Mouse (Mus musculus): Measurements from ENCODE around the gene Gm49416. TPM values are rescaled to one million over a fixed set of nuclear protein-coding genes. Genes with fewer than 3 reads are reported as not detected.

Gm49416 gene
- polyA plus RNA-seq (2014; fragmentation: Nextera tagmentation; extraction: Ambion mirVana): not detected in 2 replicates

DNA sequence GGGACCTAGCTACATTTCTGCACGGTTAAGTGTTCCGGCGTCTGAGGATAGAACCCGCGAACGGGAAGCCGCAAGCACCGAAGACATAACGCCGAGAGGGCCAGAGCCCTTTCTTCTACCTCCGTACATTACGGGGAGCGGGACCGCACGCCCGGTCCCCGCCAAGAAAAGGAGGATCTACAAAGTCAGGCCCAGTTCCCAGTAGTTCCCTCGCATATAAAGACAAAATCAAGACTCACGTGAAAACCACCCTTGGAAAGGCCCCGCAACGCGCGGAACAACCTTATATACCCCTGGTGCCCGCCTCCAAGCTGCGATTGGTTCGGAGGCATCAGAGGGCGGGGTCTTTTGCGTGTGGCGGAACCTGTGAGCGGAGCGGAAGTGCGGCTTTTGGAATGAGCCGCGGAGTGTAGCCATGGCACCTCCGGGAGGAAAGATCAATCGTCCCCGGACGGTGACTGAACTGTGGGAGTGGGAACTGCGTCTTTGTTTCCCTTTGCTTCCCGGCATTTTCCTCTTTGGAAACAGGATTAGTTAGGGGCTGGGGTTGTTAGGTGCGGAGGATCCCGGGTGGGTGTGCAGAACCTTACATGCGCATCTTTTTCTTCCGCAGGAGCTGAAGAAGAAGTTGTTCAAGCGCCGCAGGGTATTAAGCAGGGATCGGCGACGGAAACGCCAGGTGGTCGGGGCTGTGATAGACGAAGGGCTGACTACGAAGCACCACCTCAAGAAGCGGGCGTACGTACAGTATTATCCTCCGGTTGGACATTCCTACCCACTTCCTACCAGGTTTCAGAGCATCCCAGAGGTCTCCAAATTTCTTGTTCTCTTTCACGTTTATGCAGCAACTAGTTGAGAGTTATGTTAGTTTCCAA lies at the start of gene Gm49416, which contains the start of gene 1810009A15Rik:
Gm49416 (plus strand) TSS at position 416 of the 875 bp plus-strand sequence.
1810009A15Rik (plus strand) TSS at position 343 of the 875 bp plus-strand sequence.
- H3K9ac ChIP-seq (ENCODE audit: low read depth, low read length): peak within 1 kb of the TSS; percentile 86
- peaks cover 13% of the 10 kb centered on the region; the same call in 1 of the 2 replicates for H3K36me3 ChIP-seq (ENCODE audit: control insufficient read depth, insufficient read depth, low read length)
- H3K4me1 ChIP-seq (ENCODE audit: control insufficient read depth, insufficient read depth, low read length): peaks cover 10% of the 10 kb centered on the region; the same call in 1 of the 2 replicates
- H3K9me3 ChIP-seq (ENCODE audit: control insufficient read depth, low read length): no peaks in the 10 kb centered on the region
- peak within 1 kb of the TSS; percentile 66 for H3K4me2 ChIP-seq (replicated peaks; ENCODE audit: low read depth, low read length)
- peak within 1 kb of the TSS; percentile 56 for H3K4me3 ChIP-seq (ENCODE audit: low read length)
- no peaks in the 10 kb centered on the region for H3K27me3 ChIP-seq (ENCODE audit: control insufficient read depth, insufficient read depth, low read length)
- WGBS: 1% methylated on average over 58 of the region's 58 CpGs
- ATAC-seq (ENCODE audit: low FRiP score, low TSS enrichment): peak; percentile 92
- H3K27ac ChIP-seq (ENCODE audit: low read depth, low read length): peak within 1 kb of the TSS; percentile 87

DNA sequence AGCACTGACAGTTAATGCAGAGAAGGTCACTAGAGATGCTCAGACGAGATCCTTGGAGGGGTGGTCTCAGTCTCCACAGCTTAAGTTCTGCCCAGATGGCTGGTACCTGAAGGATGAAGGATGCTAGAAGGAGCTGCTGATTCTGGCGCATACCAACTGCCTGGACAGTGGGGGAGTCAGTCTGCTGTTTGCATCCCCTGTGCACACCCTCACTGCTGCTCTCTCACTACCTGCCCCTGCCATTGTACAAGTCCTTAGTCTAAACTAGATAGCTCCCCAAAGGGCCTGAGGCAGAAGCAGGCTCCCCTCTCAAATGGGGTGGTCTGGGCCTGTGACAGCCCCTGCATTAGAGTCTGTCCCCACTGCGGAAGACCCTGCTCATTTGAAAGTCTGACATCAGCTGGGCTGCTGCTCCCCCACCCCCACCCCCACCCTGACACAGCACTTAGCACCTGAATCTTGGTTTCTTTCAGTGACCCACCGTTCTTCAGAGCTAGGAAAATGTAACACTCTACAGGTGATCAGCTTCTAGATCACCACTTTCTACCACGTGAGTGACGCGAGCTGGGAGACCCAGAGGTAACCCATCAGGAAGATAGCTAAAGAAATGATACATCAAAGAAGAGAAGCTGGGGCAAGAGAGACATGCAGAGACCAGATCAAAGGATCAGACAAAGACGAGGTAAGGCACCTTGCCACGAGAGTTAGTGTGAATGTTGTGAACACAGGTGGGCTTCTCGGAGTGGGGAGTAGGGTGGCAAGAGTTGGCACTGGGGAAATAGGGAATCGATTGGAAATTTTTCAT lies 49.4 kb upstream of the Gm49416 start, which contains the start of gene Gng3:
Gng3 (minus strand) TSS at position 92 of the 805 bp plus-strand sequence.
- H3K9me3 ChIP-seq (ENCODE audit: control insufficient read depth, low read length): no peaks in the 10 kb centered on the region

DNA sequence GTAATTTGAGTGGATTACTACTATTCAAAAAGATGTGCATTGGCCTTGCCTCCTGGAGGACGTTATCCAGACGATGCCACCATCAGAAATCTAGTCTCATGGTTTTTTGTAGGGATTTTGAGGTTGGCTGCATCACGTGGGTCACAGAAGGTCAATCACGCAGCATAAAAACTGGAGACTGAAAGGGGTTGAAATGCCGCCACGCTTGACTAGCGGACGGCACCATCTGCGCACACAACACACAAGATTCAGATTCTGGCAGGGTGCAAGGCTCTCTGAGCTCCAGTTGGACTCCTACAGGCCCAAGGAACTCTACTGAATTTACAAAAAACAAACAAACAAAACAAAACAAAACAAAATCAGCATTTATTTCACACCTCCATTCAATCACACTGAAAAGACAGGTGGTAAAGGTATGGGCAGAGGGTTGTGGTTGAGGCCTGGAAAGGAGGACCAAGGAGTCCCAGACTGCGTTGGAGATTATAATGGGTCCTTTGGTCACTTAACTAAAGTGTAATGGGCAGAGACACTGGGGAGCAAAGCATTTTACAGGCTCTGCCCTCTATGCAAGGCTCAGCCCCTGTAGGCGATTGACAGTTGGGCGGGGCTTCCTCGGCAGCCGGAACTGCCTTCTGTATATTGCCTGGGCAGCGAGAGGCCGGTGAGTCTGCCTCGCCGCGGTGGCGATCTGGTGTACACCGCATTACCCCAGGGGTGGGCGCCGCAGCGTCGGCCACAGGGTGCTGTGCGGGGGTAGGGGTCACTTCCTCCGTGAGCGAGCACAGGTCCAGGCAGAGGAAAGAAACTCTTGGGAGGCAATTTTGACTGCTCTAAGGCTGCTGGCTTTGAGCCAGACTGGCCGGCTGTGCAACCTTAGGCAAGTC lies 48.6 kb upstream of the Gm49416 start:
- Histone ChIP-seq H3K4me2 (replicated peaks; ENCODE audit: low read depth, low read length) (peak overlapping the region; percentile 62), H3K4me3 (ENCODE audit: low read length) (peak overlapping the region; percentile 54), H3K27me3 (ENCODE audit: control insufficient read depth, insufficient read depth, low read length) (no peaks in the 10 kb centered on the region), H3K36me3 (ENCODE audit: control insufficient read depth, insufficient read depth, low read length) (peaks cover 21% of the 10 kb centered on the region; the same call in 1 of the 2 replicates), H3K27ac (ENCODE audit: low read depth, low read length) (no peak overlapping the region), H3K9ac (ENCODE audit: low read depth, low read length) (peak overlapping the region; percentile 63), H3K4me1 (ENCODE audit: control insufficient read depth, insufficient read depth, low read length) (peaks cover 25% of the 10 kb centered on the region; the same call in 1 of the 2 replicates), H3K9me3 (ENCODE audit: control insufficient read depth, low read length) (no peaks in the 10 kb centered on the region)
- peak; percentile 50 for ATAC-seq (ENCODE audit: low FRiP score, low TSS enrichment)
- WGBS: 20% methylated on average over 29 of the region's 29 CpGs

More for the DNA sequence above, 49.4 kb upstream of the Gm49416 start, which contains the start of gene Gng3:
- peak within 1 kb of the TSS; percentile 77 for H3K4me2 ChIP-seq (replicated peaks; ENCODE audit: low read depth, low read length)
- 51% methylated on average over 11 of the region's 11 CpGs for WGBS
- H3K9ac ChIP-seq (ENCODE audit: low read depth, low read length): peak within 1 kb of the TSS; percentile 78
- peak; percentile 14; the same call in 1 of the 2 replicates for ATAC-seq (ENCODE audit: low FRiP score, low TSS enrichment)
- H3K27ac ChIP-seq (ENCODE audit: low read depth, low read length): peak within 1 kb of the TSS; percentile 98
- H3K4me3 ChIP-seq (ENCODE audit: low read length): peak within 1 kb of the TSS; percentile 54
- no peaks in the 10 kb centered on the region for H3K27me3 ChIP-seq (ENCODE audit: control insufficient read depth, insufficient read depth, low read length)
- peaks cover 25% of the 10 kb centered on the region; the same call in 1 of the 2 replicates for H3K4me1 ChIP-seq (ENCODE audit: control insufficient read depth, insufficient read depth, low read length)
- H3K36me3 ChIP-seq (ENCODE audit: control insufficient read depth, insufficient read depth, low read length): peaks cover 30% of the 10 kb centered on the region

DNA sequence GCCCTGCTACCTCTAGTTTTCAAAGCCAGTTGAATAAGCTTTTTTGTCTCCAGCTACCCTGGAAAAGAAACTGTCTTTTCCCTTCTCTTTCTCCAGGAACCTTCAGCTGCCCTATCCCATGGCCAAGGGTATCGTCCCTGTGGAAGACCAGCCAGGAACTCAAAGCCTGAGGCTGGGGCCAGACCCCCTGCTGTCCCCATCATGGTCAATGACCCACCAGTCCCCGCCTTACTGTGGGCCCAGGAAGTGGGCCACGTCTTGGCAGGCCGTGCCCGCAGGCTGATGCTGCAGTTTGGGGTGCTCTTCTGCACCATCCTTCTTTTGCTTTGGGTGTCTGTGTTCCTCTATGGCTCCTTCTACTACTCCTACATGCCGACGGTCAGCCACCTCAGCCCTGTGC lies 47.7 kb upstream of the Gm49416 start:
- no peaks in the 10 kb centered on the region for H3K9me3 ChIP-seq (ENCODE audit: control insufficient read depth, low read length)
- H3K27ac ChIP-seq (ENCODE audit: low read depth, low read length): no peak overlapping the region
- no peak for ATAC-seq (ENCODE audit: low FRiP score, low TSS enrichment)
- H3K36me3 ChIP-seq (ENCODE audit: control insufficient read depth, insufficient read depth, low read length): peaks cover 17% of the 10 kb centered on the region
- H3K27me3 ChIP-seq (ENCODE audit: control insufficient read depth, insufficient read depth, low read length): no peaks in the 10 kb centered on the region
- peaks cover 25% of the 10 kb centered on the region; the same call in 1 of the 2 replicates for H3K4me1 ChIP-seq (ENCODE audit: control insufficient read depth, insufficient read depth, low read length)
- H3K4me2 ChIP-seq (replicated peaks; ENCODE audit: low read depth, low read length): peak overlapping the region; percentile 62
- 88% methylated on average over 7 of the region's 7 CpGs for WGBS
- H3K9ac ChIP-seq (ENCODE audit: low read depth, low read length): peak overlapping the region; percentile 63; the same call in 1 of the 2 replicates
- H3K4me3 ChIP-seq (ENCODE audit: low read length): peak overlapping the region; percentile 54

DNA sequence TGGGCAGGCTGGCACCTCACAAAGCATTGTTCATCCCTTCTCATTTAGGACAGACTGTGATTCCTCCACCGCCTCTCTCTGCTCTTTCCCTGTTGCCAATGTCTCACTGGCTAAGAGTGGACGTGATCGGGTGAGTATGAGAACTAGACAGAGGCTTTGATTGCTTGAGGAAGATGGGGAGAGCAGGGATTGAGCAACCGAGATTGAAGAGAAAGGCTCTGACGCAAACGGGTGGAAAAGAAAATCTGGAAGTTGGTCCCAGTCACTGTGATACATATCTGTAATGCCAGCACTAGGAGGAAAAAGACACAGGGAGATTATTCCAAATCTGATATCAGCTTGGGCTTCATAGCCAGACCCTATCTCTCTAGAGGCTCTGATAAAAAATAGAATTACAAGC lies 45.8 kb upstream of the Gm49416 start:
- 90% methylated on average over 6 of the region's 6 CpGs for WGBS
- peaks cover 25% of the 10 kb centered on the region; the same call in 1 of the 2 replicates for H3K4me1 ChIP-seq (ENCODE audit: control insufficient read depth, insufficient read depth, low read length)
- ATAC-seq (ENCODE audit: low FRiP score, low TSS enrichment): no peak

DNA sequence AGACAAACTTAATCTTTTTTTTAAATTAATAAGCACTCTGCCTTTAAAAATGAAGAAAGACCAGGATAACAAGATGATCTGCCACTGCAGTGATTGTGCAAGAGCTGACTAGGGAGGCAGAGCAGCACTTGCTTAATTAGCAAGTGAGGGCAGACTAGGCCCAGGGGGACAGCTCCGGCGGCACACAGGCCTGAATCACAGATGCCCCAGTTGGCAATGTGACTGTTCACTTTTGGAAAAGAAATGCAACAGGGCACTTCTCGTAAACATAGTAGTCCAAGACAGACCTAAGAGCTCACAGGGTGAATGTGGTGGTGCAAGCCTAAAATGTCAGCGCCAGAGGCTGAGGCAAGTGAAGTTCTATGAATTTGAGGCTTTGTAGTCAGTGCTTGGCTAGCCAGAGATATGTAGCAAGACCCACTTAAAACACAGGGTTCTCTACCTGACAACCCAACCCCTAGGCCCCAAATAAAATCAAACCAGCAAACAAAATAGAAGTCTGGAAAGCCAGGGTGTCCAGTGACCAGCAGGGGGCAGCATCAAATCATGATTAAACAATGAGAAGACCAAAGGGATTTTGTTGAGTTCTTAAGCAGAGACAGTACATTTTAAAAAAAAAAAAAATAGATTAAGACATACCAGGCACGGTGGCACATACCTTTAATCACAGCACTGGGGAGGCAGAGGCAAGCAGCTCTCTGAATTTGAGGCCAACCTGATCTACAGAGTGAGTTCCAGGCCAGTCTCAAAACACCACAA lies 44.2 kb upstream of the Gm49416 start:
- Histone ChIP-seq H3K4me3 (ENCODE audit: low read length) (no peak overlapping the region), H3K27ac (ENCODE audit: low read depth, low read length) (no peak overlapping the region), H3K27me3 (ENCODE audit: control insufficient read depth, insufficient read depth, low read length) (no peaks in the 10 kb centered on the region), H3K9me3 (ENCODE audit: control insufficient read depth, low read length) (no peaks in the 10 kb centered on the region), H3K9ac (ENCODE audit: low read depth, low read length) (no peak overlapping the region), H3K4me2 (replicated peaks; ENCODE audit: low read depth, low read length) (no peak overlapping the region), H3K36me3 (ENCODE audit: control insufficient read depth, insufficient read depth, low read length) (peaks cover 35% of the 10 kb centered on the region), H3K4me1 (ENCODE audit: control insufficient read depth, insufficient read depth, low read length) (peaks cover 11% of the 10 kb centered on the region; the same call in 1 of the 2 replicates)
- no peak for ATAC-seq (ENCODE audit: low FRiP score, low TSS enrichment)
- WGBS: 71% methylated on average over 5 of the region's 5 CpGs

More for the DNA sequence above, 45.8 kb upstream of the Gm49416 start:
- Histone ChIP-seq H3K9me3 (ENCODE audit: control insufficient read depth, low read length) (no peaks in the 10 kb centered on the region), H3K27ac (ENCODE audit: low read depth, low read length) (no peak overlapping the region), H3K4me2 (replicated peaks; ENCODE audit: low read depth, low read length) (no peak overlapping the region), H3K9ac (ENCODE audit: low read depth, low read length) (no peak overlapping the region), H3K27me3 (ENCODE audit: control insufficient read depth, insufficient read depth, low read length) (no peaks in the 10 kb centered on the region), H3K4me3 (ENCODE audit: low read length) (no peak overlapping the region), H3K36me3 (ENCODE audit: control insufficient read depth, insufficient read depth, low read length) (peaks cover 32% of the 10 kb centered on the region)

DNA sequence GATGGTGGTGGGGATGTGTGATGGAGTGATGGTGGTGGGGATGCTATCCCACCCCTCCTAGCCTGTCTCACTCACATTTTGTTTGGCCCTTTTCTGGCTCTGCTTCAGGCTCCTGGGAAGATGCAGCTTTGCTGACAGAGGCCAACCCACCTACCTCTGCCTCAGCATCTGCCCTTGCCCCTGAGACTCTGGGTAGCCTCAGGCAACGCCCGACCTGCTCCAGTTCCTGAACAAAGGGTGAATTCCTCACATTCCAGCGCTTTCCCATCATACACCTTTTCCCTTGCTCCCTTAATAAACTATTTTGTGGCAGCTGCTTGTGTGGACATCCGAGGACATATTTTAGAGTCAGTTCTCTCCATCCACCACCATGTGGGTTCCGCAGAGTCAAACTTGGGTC lies 40.4 kb upstream of the Gm49416 start:
- H3K9me3 ChIP-seq (ENCODE audit: control insufficient read depth, low read length): no peaks in the 10 kb centered on the region
- no peak for ATAC-seq (ENCODE audit: low FRiP score, low TSS enrichment)
- no peak overlapping the region for H3K9ac ChIP-seq (ENCODE audit: low read depth, low read length)
- H3K4me2 ChIP-seq (replicated peaks; ENCODE audit: low read depth, low read length): no peak overlapping the region
- H3K27ac ChIP-seq (ENCODE audit: low read depth, low read length): no peak overlapping the region
- no peaks in the 10 kb centered on the region for H3K4me1 ChIP-seq (ENCODE audit: control insufficient read depth, insufficient read depth, low read length)
- no peaks in the 10 kb centered on the region for H3K27me3 ChIP-seq (ENCODE audit: control insufficient read depth, insufficient read depth, low read length)
- peaks cover 24% of the 10 kb centered on the region for H3K36me3 ChIP-seq (ENCODE audit: control insufficient read depth, insufficient read depth, low read length)
- no peak overlapping the region for H3K4me3 ChIP-seq (ENCODE audit: low read length)
- 81% methylated on average over 5 of the region's 5 CpGs for WGBS

All from kidney, embryonic 14.5 days (tissue).